Mouse (Mus musculus): ENCODE measurements around the gene Ppm1e.

The Ppm1e gene

DNA sequence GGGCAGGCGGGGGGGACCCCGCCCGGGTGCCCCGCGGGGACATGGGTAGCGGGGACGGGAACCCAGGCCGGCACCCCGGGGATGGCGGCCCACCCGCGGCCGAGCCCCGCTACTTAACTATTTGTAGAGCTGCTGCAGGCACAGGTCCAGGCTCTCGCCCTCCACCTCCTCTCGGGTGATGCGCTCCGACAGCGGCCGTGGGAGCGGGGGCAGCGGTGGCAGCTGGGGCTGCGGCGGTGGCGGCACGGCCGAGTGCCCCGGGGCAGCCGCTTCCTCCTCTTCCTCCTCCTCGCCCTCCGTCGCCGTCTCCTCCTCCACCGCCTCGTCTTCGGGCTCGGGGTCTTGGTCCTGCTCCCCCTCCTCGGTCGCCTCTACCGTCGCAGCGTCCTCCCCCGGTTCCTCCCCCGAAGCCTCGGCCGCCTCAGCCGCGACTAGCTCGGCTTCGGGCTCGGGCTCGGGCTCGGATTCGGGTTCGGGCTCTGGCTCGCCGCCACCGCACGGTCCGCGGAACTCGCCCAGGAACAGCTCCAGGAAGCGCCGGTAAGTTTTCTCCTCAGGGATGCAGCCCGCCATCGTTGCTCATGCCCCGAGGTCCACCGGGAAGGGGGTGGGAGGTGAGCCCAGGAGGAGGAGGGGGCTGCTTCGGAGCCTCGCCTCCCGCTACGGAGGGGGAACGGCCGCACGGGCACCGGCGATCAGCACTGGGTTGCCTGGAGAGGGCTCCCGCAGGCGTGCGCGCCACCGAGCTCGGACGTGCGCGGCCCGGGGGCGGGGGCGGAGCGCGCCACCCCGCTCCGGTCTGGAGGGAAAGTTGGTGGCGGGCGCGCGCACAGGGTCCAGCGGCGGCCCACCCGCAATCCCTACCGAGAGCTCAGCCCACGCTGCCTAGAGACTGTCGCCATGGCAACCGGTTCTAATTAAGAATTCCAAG lies at the start of gene Ppm1e:
Gene Ppm1e (minus strand): TSS at position 693 of the 931 bp plus-strand sequence.
- DNase-seq, result peak; percentile 57

DNA sequence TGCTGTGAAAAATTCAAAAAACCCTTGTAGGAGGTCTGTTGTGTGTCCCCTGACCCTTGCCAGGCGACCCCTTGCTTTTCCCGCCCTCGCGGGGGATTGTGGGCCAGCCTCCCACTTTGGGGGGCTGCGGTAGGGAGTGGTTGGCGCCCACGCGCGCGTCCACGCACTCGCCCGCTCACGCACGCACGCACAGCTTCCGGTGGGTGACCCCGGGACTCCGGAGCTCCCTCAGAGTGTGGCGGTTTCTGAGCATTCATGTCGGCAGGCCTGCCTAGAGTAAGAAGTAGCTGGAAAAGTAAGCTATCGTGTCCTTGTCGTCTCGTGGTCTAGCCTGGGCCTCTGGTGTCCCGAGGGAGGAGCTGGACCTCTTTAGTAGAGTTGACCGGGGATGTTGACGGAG lies 46.1 kb upstream of the Ppm1e start, which contains the start of the genes Rad51c and Tex14:
Gene Rad51c (minus strand): TSS at position 79 of the 400 bp plus-strand sequence.
Gene Tex14 (plus strand): TSS at position 190 of the 400 bp plus-strand sequence.
- DNase-seq, result peak; percentile 17

DNA sequence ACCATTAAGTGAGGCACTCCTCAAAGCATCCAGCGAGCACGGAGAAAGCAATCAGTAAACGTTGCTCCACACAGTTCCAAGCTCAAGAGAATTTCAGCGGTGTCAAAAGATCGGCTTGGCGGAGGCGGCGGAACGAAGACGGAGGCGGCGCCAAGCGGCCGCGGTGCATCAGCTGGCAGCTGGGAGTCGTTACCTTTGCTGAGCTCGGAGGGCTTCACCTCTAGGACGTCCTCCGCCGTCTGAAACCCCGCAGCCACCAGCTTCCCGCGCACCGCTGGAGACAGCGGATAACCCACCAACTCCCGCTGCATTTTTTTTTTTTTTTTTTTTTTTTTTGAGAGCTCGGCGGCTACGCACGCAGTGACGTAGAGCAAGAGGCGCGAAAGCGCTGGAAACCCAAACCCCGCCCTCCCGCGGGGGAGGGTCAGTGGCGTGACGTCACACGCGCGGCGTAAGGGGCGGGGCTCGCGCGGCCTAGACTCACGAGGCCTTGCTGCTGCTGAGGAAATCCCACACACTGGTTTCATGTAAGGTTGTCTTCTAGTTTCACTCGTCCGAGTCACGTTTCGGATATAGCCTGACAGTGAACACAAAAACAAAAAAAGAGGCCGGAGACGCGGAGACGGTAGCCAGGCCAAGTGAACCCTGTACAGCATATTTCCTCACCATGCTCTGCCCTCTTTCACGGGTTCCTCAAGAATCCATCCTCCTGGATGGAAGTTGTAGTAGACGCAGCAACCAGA lies 45.5 kb upstream of the Ppm1e start:
- peak; percentile 93 for DNase-seq

GRCm38 (mm10) chr11:87398402-87398801 lies 39.6 kb upstream of the Ppm1e start:
- no peak for DNase-seq

- DNase-seq, result no peak
Observed at GRCm38 (mm10) chr11:87393855-87394254, 35.0 kb upstream of the Ppm1e start.

DNA sequence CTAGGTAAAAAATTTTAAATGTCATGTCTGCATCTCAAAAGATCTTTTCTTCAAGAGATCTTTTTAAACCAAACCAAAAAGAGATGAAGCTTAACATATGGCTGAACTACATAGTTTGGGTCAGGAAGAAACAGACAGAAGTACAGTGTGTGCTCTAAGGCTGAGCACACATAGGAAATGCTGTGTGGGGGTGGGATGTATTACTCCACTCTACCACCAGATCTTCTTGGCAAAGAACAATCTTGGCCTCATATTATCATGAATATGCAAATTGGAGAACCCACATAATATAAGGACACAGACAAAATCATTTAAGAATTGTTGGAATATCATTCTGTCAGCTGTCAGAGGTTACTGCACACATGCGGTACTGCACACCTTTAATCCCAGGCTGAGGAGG lies 26.9 kb upstream of the Ppm1e start:
- DNase-seq, result no peak

GRCm38 (mm10) chr11:87384551-87384950 lies 25.7 kb upstream of the Ppm1e start:
- no peak for DNase-seq

GRCm38 (mm10) chr11:87367865-87368580 lies 9.2 kb upstream of the Ppm1e start:
- DNase-seq, result no peak

DNA sequence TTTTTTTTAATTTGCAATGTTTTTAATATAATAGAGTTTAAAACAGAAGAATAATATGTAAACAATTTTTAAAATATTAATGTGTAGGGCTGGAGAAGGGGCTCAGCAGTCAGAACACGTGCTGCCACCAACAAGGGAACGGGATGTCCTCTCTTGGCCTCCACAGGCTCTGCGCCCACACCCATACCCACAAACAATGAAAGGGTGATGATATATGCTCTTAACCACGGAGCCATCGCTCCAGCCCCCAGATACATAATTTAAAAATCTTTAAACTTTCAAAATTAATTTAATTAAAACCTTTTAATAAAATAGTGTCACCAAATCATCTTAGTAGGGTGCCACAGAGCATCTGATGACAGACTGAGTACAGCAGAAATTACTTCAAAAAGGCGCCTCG lies 8.2 kb upstream of the Ppm1e start:
- DNase-seq, result no peak

DNA sequence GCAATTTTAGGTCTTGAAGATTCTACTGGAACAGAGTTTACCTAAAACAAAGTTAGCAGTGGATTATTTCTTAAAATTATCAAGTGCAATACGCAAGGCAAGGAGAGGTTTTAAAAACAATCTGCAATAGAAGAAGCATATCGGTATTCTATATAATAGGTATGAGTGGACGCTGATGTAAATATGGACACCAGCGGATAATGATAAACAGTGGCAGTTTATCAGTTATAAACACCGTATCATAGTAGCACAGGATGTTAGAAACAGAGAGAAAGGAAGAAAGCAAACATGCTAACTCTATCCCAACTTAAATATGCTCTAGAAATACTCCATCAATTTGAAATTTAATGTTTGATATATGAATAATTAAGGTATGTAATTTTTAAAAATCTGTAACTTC lies 6.3 kb upstream of the Ppm1e start:
- no peak for DNase-seq

GRCm38 (mm10) chr11:87359262-87359612 lies 414 bp upstream of the Ppm1e start:
- DNase-seq, result no peak

DNA sequence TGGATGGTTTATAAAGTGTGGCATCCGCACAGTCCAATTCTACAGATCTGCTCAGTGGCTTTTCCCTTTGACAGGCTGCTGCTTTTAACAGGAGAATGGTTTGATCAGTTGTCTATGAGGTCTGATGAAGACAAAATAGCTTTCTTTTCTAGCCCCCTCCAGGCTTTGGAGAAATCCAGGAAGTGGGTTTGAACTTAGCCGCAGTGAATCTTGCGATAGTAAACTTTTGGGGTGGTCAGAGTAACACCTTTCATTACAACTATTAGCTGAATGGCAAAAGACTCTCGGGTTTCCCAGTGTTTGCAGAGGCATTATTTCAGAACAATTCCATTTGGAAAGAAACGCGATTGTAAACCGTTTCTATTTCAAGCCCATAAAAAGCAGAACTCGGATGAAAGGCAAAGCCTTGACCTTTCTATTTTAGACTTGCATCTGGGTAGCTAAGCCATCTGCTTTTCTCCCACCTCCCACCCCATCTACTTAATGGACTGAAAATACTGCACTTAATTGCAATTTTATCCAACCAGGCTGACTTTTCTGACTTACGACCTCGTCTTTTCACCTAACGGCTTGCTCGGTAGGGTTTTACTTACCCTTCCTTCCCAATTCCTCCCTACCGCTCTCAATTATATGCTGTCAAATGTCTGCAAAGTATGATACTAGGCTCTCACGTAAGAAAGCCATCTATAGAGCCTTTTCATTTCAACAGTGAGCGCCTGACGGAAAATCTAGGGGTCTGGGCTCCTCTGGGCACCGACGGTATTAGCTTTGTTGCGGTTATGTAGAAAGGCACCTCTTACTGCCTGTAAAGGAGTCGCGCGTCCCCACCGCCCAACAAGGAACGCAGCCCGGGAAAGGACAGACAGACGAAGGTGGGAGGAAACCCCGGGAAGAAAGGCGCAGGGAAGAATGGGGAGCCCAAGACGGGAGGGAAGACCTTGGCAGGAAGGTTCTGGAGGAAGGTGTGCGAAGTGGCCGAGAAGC lies 1.2 kb downstream of the Ppm1e start:
- no peak for DNase-seq

DNA sequence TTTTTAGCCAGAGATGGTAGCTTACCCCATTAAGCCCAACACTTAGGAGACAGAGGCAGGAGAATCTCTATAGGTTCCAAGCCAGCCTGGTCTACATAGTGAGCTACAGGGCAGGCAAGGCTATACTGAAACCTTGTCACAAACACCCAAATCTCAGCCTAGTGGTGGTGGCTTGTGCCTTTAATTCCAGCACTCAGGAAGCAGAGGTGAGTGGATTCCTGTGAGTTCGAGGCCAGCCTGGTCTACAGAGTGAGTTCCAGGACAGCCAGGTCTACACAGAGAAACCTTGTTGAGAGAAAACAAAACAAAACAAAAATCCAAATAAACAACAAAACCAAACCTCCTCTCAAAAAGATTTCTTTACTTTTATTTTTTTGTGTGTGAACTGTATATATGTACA lies 4.0 kb downstream of the Ppm1e start:
- no peak for DNase-seq

DNA sequence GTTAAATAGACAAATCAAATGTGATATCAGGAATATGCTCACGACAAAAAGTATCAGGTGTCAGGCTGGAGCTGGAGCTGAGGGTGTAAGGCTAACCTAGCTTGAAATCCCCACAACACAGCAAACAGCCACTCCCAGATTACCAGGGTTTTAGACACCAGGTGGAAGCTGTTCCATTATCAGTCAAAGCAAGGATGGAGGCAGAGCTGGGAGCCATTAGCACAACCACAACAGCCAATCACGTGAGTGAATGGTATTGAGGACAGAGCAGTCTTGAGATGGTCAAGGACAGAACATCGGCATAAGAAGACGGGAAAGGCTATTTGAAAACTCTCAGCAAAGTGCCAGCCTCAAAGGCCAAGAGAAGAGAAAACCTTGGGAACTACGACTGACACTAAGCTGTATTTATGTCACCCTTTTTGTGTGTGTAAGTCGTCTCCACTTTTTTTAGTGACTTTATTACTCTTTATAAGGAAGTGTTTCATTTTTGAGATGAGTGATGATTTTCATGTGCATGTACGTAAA lies 5.1 kb downstream of the Ppm1e start:
- DNase-seq, result no peak

DNA sequence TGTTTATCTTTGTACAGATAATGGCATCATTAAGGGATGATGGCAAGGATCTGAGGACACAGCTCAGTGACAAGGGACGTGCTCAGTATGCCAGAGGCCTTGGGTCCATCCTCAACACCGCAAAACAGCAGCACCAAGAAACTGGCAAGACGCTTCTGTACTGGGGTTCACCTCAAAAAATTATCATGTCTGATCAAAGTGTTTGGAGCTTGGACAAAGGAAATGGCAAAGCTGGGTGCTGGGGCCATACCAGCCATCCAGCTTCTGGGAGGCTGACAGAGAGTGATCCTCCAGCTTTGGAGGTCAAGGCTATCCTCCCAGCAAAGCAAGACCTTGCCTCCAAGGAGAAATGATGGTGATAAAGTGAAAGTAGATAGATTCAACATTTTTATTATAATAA lies 32.4 kb downstream of the Ppm1e start:
- no peak for DNase-seq

- no peak for DNase-seq
Observed at GRCm38 (mm10) chr11:87322558-87322957, 36.3 kb downstream of the Ppm1e start.

GRCm38 (mm10) chr11:87320007-87320406 lies 38.8 kb downstream of the Ppm1e start:
- no peak for DNase-seq

GRCm38 (mm10) chr11:87318956-87319708 lies 39.7 kb downstream of the Ppm1e start:
- DNase-seq, result no peak

GRCm38 (mm10) chr11:87313533-87313932 lies 45.3 kb downstream of the Ppm1e start:
- no peak for DNase-seq

DNA sequence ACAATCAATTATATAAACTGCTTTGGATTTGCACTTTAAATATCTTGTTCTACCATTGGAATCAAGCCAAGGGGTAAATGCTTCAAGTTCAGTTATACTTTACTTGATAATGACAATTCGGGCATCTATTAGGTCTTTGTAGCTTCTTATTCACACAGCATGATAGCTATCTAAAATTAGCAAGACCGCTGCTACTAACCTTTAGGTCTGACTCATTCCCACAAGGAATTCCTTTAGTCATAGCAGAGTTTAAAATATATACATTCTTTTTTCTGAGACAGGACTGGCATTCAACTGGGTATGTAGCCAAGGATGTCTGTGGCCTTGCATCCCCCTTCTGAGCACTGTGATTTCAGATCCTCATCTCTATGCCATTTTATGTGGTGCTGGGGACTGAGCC lies 48.5 kb downstream of the Ppm1e start:
- DNase-seq, result no peak

Measured in kidney, adult 11 months (tissue).